Mouse (Mus musculus): Measurements from ENCODE around the gene Plau.
A peak's percentile ranks its signal among the peaks of the same experiment; 100 is the strongest.

Plau gene

GRCm38 (mm10) chr14:20836171-20836904 is at the start of gene Plau:
TSS of gene Plau (plus strand) at chr14:20836660.
- peak; percentile 60 for DNase-seq (ENCODE audit: low spot score)

GRCm38 (mm10) chr14:20788151-20788550 is 48.3 kb upstream of the Plau start:
- no peak for DNase-seq (ENCODE audit: low spot score)

GRCm38 (mm10) chr14:20789593-20789992 is 46.9 kb upstream of the Plau start:
- DNase-seq (ENCODE audit: low spot score), result no peak

DNA sequence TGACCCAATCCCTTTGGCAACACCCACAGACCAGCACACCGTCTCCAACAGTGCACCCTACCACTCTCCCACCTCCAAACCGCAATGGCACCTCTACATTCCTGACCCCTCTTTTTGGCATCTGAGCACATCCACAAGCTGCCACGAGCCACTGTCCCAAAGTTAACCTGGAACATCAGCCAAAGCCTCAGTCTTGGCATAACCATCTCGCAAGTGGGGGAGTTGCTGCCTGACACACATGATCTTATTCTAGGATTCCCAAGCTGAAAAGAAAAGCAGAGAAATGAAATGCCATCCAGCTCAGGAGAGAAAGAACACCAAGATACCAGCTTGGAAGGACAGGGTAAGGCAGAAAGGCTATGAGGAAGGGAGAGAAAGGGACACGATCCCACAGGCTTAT is 46.0 kb upstream of the Plau start:
- DNase-seq (ENCODE audit: low spot score), result no peak

- DNase-seq (ENCODE audit: low spot score), result no peak
Observed at GRCm38 (mm10) chr14:20790996-20791395, 45.5 kb upstream of the Plau start.

DNA sequence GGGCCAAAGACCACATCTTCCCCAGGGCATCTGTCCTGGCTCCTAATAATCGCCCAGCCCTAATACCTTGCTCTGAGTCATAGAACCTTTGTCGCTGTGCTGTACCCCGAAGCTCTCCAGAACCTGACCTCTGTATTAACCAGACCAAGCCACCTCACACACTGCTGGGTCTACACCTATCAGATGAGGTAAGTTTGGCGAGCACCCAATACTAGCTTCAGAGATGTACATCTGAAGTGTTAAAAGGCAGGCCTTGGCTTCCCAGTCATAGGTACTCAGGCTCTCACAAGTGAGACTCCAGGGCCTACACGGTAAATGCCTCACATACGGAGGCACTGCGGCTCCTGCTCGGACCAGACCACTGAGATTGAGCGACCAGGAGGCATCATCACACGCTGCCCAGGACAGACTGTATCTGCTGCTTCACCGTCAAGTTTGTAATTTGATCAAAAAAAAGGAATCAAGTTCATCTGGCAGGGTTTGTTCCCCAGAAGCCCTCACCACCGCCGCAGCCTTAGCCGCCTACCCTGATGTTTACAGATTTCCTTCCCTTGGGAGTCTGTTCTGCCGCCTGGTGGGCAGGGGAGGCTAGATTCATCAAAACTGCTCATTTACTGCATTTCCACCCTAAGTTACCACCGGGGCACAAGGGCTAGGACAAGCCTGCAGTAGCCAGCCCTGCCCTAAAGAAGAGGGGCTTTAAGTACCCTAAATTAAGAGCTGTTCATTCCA is 44.8 kb upstream of the Plau start:
- no peak for DNase-seq (ENCODE audit: low spot score)

DNA sequence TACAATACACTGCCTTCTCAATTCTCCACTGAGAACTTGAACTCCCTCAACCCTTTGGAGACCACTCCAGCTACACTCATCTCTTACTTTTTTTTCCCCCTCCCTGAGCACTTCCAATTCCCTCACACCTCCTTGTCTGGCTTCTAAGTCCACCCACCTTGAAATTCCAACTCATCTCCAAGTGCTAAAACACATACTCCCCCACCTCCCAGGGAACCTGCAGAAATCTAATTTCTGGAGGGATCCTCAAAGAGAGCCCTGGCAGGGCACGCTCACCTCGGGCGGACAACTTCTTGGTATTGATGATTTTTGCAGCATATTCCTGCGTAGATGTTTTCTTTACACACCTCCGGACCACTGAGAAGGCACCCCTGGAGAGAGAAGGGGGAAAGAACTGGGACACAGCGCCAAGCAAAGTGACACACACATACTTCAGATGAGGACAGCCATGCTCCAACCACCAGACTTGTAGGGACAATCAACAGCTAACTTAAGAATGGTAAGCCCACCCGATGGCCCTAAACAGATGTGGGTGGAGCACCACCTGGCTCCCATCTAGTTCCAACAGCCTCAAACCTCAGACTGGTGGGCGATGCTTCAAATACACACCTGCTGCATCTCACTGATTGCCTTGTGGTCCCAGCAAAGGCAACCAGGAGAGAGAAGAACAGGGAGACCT is 44.1 kb upstream of the Plau start:
- no peak for DNase-seq (ENCODE audit: low spot score)

DNA sequence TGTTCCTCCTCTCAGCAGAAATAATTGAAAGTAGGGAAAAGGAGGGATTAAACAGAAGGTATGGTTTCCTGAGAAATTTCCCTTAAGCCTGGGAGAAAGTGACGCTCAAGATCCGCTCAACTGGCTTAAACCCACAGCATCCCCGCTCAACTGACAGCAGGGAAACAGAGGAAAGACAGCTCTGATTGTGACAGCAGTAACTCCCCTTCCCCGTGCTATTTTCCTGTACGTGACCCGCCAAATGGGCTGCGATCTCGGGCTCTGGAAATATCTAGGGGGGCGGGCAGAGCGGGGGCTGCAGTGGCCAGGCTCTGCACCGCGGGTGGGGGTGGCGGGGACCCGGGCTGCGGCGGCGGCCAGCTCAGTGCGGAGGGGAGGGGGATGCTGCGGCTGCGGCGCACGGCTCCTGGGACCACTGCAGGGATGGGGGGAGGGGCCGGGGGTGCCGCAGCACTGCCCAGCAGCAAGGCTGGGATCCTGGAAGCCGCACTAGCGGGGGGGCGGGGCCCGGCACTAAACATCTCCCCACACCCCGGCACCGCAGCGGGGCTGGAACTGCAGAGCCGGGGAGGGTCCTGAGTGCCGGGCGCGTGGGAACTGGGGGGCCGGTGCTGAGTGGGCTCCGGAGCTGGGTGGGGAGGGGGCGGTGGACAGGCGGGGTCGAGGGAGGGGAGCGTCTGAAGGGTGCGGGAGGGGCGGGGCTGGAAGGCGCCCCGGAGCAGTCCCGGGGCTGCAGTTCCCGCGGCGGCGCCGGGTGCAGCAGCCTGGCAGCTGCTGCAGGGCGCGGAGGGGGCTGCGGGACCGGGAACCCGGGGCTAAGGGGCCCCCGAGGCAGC is 43.3 kb upstream of the Plau start:
- DNase-seq (ENCODE audit: low spot score), result no peak

DNA sequence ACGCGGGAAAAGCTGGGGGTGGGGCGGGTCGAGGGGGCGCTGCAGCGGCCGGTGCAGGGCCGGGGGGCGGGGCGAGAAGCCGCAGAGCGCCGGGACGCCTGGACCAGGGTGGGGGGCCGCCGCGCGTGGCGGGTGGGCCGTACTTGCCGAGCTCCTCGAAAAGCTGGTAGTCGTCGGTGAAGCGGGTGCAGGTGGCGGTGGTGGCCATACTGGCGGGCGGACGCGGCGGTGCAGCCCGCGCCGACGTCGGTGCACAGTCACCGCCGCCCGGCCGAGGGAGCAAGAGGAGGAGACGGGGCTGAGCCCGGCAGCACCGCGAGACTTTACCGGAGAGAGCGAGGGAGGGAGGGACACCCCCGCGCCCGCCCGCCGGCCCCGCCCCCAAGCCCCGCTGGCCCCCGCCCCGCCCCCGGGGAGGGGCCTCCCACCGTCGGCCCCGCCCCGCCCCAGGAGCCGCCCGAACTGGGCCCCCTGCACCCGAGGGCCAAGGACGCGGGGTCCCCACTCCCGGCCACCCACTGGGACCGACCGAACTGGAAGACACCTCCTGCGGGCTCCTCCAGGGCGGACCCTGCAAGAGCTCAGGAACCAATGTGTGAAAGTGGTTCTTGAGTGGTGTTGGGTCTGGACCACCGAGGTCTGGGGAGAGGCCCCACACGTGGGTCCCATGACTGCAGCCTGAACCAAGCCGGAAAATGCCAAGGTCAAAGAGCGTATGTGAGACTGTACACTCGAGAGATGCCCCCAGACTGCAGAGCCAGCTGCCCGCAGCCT is 42.5 kb upstream of the Plau start, which contains the start of gene Camk2g:
Camk2g (minus strand) TSS at position 331 of the 774 bp plus-strand sequence.
- peak; percentile 69 for DNase-seq (ENCODE audit: low spot score)

DNA sequence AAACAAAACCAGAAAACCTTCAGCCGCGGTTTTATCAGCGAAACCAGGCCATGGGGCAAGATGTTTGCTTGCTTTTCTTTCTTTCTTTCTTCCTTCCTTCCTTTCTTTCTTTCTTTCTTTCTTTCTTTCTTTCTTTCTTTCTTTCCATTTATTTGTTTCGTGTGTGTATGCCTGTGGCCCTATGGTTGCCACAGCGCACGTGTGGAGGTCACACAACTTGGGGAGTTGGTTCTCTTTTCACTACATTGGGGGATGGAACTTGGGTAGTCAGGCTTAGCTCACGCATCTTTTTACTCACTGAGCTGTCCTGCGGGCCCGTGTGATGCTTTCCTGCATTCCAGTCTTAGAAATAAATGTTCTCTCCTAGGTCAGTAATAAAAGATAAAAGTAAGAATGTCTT is 41.9 kb upstream of the Plau start:
- no peak for DNase-seq (ENCODE audit: low spot score)

DNA sequence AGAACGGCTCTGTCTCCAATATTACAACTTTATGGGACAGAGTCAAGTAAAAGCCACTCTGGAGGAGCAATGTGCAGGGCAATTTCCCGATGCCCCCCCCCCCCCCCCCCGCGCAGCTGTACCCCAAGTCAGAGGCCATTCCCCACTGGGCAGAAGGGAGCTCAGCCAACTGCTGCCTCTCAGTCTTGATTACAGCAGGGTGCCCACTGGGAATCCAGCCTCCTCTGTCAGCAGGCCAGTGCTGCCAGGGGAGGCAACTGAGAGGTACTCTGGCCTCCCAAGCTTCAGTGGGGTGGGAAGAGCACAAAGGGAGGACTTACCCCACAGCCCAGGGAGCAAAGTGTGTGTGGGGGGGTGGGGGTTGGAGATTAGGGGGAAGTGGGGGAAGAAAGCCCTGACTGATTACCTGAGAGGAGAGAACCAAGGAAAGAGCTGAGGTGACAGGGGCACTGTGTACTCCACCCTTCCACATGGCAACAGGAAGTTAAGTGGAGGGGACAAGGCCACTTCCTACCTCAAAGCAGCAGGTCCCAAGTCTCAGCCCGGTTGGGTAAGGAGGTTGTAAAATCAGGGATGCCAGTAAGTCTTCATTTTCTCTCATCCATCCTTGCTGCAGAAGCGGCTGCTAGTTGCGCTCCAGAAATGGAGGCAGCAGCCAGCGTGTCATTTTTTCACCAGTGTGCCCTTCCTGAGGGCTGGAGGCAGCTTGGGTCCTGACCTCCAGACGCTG is 40.9 kb upstream of the Plau start:
- DNase-seq (ENCODE audit: low spot score), result no peak

- DNase-seq (ENCODE audit: low spot score), result no peak
Observed at GRCm38 (mm10) chr14:20796170-20796569, 40.3 kb upstream of the Plau start.

DNA sequence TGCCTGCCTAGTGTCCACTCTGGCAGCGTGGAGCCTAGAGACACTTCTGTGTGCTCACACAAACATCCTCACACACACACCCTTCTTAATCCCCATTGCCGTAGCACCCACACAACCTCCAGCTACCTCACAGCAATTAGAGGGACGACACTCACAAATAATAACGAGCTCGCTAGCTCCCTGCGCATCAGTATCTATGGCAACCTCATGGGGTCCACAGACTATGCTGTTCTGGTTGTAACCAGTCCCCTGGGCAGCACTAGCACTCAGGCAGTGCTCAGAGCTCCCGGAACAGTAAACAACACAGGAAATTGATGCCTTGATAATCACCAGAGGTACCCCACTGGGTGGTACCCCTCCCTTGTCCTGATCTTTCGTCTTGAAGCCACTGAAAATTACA is 39.8 kb upstream of the Plau start:
- DNase-seq (ENCODE audit: low spot score), result no peak

- DNase-seq (ENCODE audit: low spot score), result no peak
Observed at GRCm38 (mm10) chr14:20798300-20798699, 38.2 kb upstream of the Plau start.

- peak; percentile 81 for DNase-seq (ENCODE audit: low spot score)
Observed at GRCm38 (mm10) chr14:20798761-20799160, 37.7 kb upstream of the Plau start.

DNA sequence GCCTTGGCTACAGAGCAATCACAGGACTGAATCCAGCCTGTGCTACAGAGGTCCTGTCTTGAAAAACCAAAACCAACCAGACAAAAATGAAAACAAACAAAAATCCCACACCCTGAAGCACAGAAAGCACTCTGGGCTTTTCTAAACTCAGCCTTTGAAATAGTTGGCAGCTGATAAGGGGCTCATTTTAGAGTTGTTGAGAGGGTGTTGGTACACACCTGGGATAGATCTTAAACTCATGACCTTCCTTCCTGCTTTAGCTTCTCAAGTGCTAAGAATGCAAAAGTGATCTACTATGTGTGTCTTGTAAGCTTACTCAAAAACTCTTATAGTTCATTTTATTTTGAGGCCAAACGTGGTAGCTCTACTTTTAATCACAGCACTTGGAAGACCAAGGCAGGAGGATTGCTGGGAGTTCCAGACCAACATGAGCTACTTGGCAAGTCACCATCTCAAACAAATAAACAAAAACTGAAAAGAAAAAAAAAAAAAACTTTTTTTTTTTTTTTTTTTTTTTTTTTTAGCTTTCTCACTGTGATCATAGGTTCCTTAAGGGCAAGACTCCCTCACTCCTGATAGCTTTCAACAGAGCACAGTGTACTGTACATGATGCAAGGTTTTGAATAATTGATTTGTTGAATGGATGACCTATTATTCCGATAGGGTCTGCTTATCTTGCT is 33.4 kb upstream of the Plau start:
- DNase-seq (ENCODE audit: low spot score), result no peak

DNA sequence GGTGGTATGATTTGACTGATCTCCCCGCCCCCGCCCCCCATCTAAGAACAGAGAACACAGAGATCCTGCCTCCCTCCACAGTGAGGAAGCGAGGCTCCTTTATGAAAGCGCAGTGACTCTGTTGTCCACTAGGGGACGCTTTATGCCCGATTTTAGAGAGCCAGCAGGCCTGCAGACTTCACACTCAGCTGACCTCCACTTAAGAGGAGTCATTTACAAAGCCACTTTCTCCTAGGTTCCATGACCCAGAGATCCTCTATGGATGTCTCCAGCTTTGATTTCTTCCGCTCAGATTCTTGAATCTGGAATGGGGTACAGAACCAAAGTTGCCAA is 32.9 kb upstream of the Plau start:
- DNase-seq (ENCODE audit: low spot score), result peak; percentile 76

DNA sequence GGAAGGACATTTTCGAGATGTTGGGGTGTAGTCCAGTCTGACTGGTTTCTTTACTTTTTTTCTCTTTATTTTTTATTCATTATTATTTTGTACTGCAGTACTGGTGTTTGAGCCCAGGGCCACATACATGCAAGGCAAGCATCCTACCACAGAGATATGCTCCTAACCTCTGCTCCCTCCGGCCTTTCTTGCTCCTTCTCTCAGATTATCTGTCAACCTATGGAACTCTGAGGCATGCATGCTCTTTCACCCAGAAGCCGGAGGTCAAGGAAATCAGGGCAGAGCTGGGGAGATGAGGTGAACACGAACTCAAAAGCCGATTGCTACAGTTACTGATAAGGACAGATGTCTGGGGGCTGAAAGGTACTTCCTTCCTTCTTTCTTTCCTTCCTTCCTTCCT is 32.0 kb upstream of the Plau start:
- DNase-seq (ENCODE audit: low spot score), result no peak

DNA sequence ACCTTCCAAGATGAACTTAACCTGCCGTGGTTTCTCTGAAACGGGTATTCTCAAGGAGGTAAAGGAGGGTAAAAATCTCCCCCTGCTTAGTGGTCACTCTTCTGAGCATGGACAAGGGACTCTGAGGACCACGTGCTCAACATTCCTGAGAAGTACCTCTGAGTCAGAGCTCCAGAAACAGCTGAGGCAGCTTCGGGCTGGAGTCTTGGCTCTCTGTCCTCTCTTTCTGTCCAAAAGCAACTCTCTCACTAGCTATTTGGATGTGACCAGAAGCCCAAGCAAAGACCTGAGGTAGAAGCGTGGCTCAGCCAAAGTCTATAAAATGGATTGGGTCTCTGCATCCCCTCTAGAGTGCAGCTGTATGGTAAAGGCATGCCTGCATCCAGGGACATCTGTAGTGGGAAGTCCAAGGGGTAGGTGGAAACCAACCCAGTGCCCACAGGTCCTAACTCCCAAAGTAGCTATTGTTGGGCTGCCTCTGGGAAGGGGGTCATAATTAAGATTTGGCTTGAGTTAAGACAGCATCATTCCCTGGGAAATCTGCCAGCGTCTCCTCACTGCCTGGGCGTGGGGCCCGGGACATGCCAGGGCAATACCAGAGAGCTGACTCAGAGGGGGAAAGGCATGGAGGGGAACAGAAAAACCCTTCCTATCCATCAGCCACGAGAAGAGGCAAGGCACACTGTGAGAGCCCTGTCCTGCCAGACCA is 31.3 kb upstream of the Plau start:
- peak; percentile 71 for DNase-seq (ENCODE audit: low spot score)

Measured in ovary, postnatal 14 days (tissue).